Mouse (Mus musculus) cerebellum, adult 9-10 months (tissue): ENCODE data around the gene Pcolce.

ENCODE experiments used
- DNase-seq: peaks from one replicate; pipeline ENCODE4 v3.0.0; 2022

Pcolce gene

DNA sequence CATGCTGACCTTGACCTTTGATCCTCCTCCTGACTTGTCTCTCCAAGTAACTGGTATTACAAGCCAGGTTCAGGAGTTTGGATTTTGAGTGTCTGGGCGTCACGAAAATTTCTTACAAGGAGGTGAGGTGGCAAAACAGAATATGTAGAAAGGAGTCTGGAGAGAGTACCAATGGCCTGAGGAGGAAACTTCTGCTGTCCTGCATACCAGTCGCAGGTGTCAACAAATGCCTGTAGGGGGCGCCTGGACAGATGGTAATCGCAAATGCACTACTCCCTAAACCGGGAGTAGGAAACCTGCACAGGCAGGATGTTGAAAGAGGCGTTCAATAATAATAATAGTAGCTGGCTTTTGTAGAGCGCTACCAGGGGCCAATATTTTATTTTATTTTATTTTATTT lies 28.6 kb downstream of the Pcolce start:
- peak; percentile 82 for DNase-seq

DNA sequence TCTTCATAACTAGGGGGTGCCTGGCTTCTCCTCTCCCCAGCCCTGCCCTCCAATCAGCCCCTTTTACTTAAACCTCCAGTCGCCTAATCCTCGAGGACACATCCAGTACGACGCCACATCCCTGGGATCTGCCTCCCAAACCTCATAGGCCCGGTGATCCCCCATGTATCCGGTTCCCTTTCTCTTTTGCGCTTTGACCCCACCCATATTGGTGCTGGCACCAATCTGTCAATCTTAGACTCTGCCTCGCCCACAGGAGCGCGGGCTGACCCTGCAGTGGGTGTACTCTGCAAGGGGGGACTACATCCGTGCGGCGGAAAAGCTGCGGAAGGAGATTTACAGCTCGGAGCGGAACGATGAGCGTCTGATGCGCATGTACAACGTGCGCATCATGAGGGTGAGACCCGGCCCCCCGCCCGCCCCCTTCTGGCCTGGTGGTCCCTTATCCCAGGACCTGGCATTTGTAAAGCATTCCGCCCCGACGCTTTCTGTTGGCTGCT lies 29.9 kb downstream of the Pcolce start:
- no peak for DNase-seq

DNA sequence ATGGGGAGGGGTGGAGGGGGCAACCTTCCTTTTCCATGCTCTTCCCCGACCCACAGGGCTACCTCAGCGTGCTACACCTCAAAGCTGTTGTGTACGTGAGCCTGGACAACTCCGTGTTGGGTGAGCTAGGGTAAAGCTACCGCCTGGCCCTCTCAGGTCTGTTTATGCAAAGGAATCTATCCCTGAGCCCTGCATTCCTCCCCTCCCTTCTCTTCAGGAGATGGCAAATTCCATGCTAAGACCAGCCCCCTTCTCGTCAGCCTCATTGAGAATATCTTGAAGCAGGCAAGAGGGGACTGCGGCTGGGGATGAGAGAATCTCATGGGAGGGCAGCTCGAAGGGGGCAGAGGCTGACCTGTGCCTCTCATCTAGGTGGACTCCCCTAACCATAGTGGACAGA lies 30.9 kb downstream of the Pcolce start:
- no peak for DNase-seq

DNA sequence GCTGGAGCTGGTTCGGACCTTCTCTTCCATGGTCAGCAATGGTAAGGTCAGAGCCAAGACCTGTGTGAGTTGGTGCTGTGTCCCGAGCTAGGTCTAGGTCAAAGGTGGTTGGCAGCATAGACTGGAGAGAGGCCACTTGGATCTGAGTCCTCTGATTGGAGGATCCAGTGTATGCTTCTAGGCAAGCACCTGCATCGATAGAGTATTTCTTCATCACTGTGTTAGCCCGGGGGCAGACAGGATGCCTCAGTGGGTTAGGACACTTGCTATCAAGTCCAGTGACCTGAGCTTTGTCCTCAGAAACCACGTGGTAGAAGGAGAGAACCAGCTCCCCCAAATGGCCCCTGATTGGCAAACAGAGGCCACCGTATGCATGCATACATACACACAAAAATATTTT lies 33.3 kb downstream of the Pcolce start:
- DNase-seq: no peak

DNA sequence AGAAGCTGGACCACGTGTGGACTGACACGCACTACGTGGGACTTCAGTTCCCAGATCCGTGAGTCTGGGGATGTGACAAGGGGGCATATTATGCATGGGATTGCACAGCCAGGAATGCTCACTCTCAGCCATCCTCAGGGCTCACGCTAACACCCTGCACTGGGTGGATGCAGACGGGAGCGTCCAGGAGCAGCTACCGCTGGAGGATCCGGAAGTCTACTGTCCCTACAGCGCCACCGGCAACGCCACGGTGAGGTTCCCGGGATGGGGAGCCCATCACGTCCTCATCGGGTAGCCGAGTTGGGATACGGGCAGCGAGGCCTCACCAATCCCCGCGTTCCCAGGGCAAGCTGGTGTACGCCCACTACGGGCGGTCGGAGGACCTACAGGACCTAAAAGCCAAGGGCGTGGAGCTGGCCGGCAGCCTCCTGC lies 39.1 kb downstream of the Pcolce start:
- peak; percentile 84 for DNase-seq

DNA sequence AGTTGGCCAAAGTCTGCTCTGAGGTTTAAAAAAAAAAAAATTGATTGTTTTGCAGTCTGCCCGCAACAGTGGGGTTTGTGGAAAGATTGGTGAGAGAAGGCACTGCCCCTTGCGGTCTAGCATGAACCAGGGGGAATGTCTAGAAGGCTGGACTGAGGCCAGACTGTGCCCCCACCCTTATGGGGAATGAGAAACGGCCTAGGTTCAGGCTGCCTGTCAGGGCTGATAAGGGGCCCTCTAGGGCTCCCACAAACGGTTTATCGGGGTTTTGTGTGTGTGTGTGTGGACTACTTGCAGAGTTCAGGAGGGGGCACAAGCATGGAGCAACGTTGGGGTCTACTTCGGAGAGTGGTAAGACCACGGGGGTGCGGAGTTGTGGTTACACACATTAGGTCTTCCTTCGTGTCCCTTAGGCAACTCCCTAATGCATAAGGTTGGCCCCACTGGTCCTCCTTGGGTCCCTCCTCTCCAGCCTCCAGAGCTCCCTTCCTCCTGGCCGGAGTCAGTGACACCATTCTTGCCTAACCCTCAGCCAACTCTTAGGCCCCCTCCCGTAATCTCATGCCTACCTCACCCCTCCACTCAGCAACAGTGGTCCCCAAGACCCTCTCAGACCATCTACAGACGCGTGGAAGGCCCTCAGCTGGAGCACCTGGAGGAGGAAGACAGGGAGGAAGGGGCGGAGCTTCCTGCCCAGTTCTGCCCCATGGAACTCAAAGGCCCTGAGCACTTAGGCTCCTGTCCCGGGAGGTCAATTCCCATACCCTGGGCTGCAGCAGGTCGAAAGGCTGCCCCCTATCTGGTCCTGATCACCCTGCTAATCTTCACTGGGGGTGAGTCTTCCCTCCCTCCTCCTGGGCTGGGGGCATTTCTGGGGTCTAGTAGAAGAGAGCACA lies 42.6 kb downstream of the Pcolce start:
- no peak for DNase-seq

DNA sequence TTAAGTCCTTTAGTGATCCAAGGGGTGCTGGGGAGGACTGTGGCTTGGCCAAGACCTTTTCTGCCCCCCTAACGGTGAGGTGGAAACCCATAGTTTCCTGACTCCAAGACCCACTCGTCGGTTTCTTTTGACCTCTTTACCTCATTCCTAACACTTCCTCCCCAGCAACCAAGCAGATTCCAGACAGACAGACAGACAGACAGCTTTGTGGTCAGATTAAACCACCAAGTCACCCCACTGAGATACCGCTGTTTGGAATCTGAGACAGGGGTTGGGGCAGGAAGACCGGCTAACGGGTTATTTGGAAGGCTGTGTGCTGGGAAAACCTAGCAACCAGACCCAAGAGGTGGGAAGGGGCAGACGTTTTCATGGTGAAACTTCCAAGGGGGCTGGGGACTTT lies 43.4 kb downstream of the Pcolce start:
- no peak for DNase-seq

DNA sequence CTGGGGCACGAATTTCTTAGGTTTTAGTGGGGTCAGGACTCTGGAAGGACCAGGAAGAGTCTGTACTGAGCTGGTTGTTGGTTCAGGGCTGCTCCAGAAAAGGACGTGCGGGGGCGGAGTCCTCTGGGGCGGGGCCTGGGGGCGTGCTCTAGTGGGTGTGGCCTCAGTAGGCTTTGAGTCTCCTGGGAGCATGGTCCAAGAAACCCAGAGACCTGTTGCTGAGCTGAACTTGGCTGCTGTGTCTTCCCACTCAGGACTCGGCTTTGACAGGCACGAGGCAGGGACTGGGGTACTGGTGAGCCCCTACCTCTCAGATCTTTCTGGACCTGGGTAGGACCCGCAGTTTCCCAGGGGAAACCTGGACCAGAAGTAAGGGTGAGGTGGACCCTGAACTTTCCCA lies 43.9 kb downstream of the Pcolce start, which contains the start of gene Tfr2:
Tfr2 (plus strand) TSS at position 176 of the 400 bp plus-strand sequence.
- no peak for DNase-seq

DNA sequence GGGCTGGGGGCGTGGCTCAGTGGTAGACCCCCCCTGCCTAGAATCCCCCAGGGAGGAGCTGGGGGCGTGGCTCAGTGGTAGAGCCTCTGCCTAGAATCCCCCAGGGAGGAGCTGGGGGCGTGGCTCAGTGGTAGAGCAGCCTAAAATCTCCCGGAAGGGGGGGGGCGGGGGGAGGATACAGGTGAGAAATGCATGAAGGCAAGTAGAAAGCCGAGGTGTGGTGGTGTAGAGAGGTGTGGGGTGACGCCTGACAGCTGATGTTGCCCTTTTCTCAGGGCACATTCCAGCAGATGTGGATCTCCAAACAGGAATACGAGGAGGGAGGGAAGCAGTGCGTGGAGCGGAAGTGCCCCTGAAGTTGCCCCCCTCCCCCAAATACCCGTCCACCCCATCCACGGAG lies 44.6 kb downstream of the Pcolce start:
- no peak for DNase-seq

DNA sequence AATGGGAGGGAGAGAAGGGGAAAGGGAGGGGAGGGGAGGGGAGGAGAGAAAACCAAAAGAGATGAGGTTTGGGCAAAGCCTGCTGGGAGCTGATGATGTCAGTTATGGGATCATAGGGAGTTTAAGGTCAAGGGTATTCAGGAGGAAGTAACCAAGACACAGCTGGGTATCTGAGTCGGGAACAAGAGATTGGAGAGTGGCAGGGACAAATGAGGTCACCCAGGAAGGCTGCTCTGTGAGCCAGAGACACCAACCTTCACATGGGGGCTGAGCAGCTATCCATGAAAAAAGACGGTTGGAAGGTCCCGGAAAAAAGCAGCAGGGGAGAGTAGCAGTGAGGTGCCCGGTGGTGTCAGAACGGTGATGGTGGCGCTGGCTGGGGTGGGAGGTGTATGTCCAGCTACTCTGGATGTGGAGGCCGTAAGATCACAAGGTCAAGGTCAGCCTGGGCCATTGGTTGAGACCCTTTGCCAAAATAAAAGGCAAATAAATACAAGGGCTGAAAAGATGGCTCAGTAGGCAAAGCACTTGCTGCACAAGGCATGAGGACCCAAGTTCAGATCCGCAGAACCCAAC lies 45.3 kb downstream of the Pcolce start:
- DNase-seq: no peak

DNA sequence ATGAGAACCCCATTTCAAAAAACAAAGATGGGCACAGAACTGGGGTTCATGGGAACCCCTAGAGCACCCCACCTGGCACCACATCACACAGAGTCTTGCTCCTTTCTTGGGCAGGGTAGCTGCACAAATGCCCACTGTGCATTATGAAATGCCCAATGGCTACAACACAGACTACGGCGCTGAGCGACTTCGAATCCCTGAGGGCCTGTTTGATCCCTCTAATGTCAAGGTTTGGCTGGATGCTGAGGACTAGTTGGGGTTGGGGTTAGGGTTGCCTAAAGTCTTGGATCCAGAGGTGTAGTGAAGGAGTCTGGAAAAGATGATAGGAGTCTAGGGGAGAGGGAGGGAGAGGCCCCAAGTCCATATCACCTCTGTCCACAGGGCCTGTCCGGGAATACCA lies 47.2 kb downstream of the Pcolce start:
- no peak for DNase-seq

DNA sequence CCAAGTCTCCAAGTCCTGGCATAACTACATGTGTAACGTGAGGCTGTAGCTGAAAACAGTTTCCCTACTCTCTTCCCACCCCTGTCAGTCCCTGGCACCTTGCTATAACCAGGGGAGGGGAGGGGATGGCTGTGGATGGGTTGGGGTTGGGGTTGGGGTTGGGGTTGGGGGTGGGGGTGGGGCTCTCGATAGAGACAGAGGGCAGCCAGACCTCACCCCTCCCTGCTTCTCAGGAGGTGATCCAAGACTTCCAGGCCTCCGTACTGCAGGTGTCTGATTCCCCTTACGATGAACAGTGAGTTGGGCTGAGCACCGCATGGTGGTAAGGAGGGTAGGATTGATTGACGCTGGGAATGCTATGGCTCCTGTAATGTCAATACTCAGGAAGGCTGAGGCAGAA lies 47.8 kb downstream of the Pcolce start:
- no peak for DNase-seq

DNA sequence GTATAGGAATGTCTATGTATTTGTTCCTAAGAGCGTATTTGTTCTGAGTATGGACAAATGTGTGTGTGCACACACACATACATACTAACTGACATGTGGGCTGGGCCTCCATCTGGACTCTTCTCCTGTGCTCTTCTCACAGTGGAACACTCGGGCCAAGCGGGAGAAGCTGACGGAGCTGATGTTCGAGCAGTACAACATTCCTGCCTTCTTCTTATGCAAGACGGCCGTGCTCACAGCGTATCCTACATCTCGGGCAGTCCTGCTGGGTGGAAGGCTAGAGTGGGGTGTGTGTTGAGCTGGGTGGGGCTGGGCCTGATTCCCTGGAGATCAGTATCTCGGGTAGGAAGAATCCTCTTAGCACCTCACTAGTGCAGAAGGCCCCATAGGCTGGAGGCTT lies 50.6 kb downstream of the Pcolce start:
- no peak for DNase-seq

DNA sequence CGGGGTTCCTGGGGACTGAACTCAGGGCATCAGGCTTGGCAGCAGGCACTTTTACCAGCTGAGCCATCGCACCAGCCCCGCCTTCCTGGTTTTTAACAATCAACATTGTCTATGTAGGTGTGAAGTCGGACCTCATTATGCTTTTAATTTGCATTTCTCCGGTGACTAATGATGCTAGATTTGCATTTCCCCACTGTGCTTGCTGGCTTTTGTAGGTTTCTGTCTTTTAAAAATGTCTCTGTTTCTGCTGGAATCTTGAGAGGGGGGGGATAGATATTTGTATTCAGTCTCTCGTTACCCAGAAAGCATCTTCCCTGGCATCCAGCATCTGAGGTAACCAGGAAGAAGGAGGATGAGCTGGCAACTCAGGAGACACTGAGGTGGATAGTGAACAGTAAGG lies 52.0 kb downstream of the Pcolce start:
- no peak for DNase-seq
